Mouse (Mus musculus): ENCODE measurements at regions not wholly inside any gene's neighbourhood (a gene's known extent, or its start where the extent isn't known, plus 50 kb on each side); places are given as distances from the start of the nearest gene placed in this dataset.

GRCm38 (mm10) chr16:50717306-50718017 is 126.5 kb upstream of the Ccdc54 start:
- in situ Hi-C loops (cut with MboI, MseI) = loop anchor here in 1 of 2 experiments (5.0 kb wide), 1 partner anchor 60 kb away; no protein-coding TSS in a partner anchor

DNA sequence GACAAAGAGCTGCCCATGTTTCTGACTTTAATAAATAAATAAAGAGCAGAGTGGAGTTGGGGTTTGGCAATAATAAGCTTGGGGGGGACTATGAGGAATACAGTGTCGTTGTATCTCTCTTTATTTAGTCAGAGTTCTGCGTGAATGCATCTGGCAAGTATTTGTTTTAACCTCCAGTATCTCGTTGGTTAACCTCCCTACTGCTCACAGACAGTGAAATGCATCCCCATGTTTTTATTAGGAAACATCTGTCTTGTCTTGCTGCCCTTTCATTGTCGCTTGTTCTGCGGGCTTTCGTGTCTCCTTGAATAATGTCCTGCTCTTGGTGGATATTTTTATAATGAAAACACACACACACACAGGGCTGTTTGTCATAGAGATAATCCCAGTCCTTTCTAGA is 118.8 kb upstream of the Ccdc54 start:
- in situ Hi-C loops (cut with MboI, MseI) = loop anchor here in 1 of 2 experiments (5.0 kb wide), 1 partner anchor 58 kb away; no protein-coding TSS in a partner anchor

- in situ Hi-C loops (cut with MboI, MseI) = loop anchor here in 1 of 2 experiments (5.0 kb wide), 1 partner anchor 59 kb away; no protein-coding TSS in a partner anchor
These were observed 117.0 kb upstream of the Ccdc54 start for GRCm38 (mm10) chr16:50707906-50708305.

GRCm38 (mm10) chr16:50705921-50706320 is 115.0 kb upstream of the Ccdc54 start:
- in situ Hi-C loops (cut with MboI, MseI) = loop anchor here in 1 of 2 experiments (5.0 kb wide), 1 partner anchor 61 kb away; no protein-coding TSS in a partner anchor

DNA sequence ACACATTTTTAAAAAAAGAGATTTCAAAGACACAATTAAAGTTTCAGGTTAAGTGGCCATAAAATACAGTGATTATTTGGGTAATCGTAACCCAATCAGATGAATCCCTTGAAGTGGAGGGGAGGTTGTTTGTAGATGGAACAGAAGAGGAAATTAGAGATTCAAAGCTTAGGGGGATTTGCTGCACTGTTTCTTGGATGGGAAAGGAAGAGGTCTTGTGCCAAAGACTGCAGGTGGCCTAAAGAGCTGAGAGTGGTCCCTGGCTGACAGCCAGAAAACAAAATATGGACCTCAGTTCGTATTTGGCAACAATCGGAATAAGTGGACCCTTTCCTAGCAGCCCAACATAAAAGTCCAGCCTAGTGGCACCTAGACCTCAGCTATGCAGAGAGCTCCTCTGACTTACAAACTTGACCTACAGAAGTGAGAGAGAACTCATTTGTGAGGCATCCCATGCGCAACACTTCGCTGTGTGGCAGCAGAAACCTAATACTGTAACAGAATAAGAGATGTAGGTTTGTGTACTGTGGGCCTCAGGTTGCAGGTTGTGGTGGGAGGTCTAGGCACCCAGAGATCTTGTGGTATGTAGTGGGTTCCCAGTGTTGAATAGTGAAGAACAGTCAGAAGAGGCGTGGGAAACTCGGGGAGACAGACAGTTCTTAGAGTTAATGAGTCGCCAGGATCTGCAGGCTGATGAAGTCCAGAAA is 110.0 kb upstream of the Ccdc54 start:
- in situ Hi-C loops (cut with MboI, MseI) = no loop called here

DNA sequence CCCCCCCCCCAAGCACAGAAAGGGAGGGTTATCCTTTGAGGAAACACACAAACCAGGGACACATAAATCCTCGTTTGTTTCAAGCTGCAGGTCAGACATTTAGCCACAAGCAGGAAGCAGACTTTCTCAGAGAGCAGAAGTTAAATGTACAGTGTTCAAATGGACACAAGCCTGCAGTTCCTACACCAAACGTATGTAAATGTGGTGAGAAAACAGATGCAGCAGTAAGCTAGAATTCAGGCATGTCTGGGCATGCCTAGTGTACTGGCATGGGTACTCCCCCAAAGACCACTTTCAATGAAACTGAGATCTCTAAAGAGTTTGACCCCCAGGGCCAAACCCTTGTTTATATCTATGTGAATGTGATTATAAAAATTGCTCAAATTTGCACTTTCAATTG is 109.2 kb upstream of the Ccdc54 start:
- in situ Hi-C loops (cut with MboI, MseI) = no loop called here

GRCm38 (mm10) chr16:50697722-50698121 is 106.8 kb upstream of the Ccdc54 start:
- in situ Hi-C loops (cut with MboI, MseI) = no loop called here

DNA sequence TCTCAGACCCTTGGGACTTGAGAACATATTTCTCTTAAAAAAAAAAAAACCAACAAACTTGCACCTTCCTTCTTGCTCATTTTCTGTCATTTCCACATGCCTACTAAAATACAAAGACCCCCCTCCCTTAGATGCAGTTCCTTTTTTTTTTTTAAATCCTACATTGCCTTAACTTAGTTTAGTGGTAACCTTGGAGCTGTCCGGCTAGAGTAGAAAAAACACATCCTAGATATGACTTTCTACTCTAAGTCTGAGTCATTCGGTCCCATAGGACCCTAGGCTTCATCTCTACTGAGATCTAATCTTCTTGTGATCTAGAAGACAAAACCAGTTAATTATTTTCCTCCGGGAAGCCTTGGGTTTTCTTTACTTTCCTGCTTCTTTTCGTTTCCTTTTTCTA is 105.1 kb upstream of the Ccdc54 start:
- in situ Hi-C loops (cut with MboI, MseI) = no loop called here

GRCm38 (mm10) chr16:50694045-50694444 is 103.1 kb upstream of the Ccdc54 start:
- in situ Hi-C loops (cut with MboI, MseI) = no loop called here

DNA sequence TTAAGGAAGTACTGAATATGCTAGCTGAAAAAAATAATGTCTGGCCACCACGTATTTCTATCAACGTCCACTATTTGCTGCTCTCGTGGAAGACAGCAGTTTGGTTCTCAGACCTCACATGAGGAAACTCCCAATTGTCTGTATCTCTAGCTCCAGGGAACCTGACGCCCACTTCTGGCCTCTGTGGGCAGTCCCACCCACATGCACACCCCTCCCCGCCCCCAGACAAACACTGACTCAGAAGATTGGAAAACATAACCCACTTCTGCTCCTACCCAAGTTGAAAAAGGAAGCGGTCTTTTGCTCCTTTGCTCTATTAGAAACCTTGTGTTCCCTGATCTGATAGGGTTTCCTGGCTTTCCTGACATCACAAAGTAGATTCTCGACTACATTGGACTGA is 99.9 kb upstream of the Ccdc54 start:
- in situ Hi-C loops (cut with MboI, MseI) = no loop called here

DNA sequence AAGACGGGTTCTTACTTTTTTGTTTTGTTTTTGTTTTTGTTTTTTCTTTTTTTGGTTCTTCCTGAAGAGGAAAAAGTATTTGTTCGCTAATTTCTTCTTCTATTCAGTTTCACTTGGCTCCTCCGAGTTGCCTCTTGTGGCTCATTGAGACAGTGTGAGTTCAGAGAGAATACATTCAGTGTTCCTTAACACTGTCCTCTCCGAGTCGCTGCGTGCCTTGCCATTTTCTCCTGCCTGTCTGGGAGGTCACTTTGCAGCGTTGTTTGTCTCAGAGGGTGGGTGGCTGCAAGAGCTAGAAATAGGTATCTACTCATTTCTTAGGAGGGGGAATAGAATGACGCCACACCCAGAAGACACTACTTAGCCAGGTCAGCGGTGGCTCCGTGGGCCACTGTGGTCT is 98.6 kb upstream of the Ccdc54 start:
- in situ Hi-C loops (cut with MboI, MseI) = no loop called here

GRCm38 (mm10) chr16:50688818-50689506 is 98.0 kb upstream of the Ccdc54 start:
- in situ Hi-C loops (cut with MboI, MseI) = no loop called here

- in situ Hi-C loops (cut with MboI, MseI) = no loop called here
These were observed 88.7 kb upstream of the Ccdc54 start for GRCm38 (mm10) chr16:50679698-50680097.

DNA sequence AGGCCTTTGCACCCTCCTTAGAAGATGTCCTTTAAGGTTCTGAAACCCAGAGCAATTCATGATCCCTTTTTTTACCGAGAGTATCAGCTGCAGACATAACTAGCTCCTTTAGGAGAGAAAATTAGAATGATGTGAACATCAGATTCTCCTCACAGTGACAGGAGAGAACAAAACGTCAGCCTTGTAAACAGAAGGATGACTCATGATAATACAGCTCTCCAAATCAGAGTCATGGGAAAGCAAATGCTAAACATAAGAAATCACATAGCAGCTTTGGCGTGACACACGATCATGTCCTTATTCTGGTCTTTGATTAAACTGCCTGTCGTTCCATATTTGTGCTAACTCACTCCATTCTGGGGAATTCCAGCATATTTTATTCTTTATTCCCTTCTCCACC is 82.4 kb upstream of the Ccdc54 start:
- in situ Hi-C loops (cut with MboI, MseI) = no loop called here

DNA sequence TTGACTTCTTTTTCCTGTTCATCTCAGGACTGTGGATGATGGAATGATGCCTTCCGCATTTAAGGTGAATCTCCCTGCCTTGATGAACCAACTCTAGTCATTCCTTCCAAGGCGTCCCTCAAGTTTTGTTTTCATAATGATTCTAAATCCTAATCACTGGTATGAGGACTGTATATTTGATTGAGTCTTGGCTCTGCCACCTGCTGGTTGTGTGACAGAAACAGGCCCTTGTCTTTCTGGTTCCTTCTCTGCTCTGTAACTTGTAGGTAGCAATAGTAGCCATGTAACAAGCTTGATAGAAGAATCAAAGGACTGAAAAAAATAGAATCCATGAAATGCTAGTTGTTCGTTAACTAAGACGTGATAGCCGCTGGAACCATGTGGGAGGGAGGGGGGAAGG is 81.8 kb upstream of the Ccdc54 start:
- in situ Hi-C loops (cut with MboI, MseI) = no loop called here

GRCm38 (mm10) chr16:50671170-50671569 is 80.2 kb upstream of the Ccdc54 start:
- in situ Hi-C loops (cut with MboI, MseI) = no loop called here

DNA sequence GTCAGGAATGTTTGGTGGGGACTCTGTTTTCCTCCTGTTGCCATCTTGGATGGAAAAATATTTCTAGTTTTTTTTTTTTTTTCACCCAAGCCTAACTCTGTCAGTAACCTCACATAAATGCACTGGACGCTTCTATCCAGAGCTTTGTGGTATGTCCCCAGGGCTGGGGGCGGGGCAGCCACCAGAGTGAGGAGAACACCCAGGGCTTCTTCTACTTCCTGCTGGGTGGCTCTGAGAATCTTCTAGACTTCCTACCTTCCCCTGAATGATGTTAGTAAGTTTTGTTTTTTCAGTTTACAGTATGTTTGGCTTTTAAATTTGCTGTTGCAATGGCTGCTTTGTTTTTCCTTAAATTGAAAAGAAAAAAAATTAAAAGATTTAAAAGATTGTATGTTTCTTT is 73.3 kb upstream of the Ccdc54 start:
- in situ Hi-C loops (cut with MboI, MseI) = no loop called here
